Mouse (Mus musculus) hindbrain, postnatal 0 days (tissue): ENCODE results near the gene Tmem200b. TPM values are rescaled to one million over a fixed set of nuclear protein-coding genes. Genes with fewer than 3 reads are reported as not detected.

Experiments used
- ATAC-seq: fragments of 200-750 bp; cut with Nextera tagmentation; 2 replicates; pipeline ENCODE4 v1.8.0; 2017; ENCODE audit warnings: mild to moderate bottlenecking, moderate TSS enrichment, moderate library complexity
- DNase-seq: peaks from one replicate; pipeline ENCODE4 v3.0.0-alpha.2; 2015; ENCODE audit warnings: low spot score
- H3K27ac ChIP-seq: fragments of 300-500 bp; sonication (generic); 2 replicates; pipeline ENCODE4 v1.5.1; 2014; ENCODE audit warnings: mild to moderate bottlenecking
- H3K27me3 ChIP-seq: fragments of 300-500 bp; sonication (generic); 2 replicates; pipeline ENCODE4 v1.6.1; 2014; ENCODE audit warnings: low read length, mixed read lengths; ENCODE audit not compliant: insufficient read depth
- H3K36me3 ChIP-seq: fragments of 300-500 bp; sonication (generic); 2 replicates; pipeline ENCODE4 v1.6.1; 2014; ENCODE audit warnings: low read length, mixed read lengths; ENCODE audit not compliant: insufficient read depth
- H3K4me1 ChIP-seq: fragments of 300-500 bp; sonication (generic); 2 replicates; pipeline ENCODE4 v1.6.1; 2014; ENCODE audit warnings: antibody characterized with exemption, low read length, mixed read lengths; ENCODE audit not compliant: insufficient read depth
- H3K4me2 ChIP-seq: fragments of 300-500 bp; sonication (generic); 2 replicates; pipeline ENCODE4 v1.6.1; 2014; ENCODE audit warnings: low read depth, mild to moderate bottlenecking, low read length, moderate library complexity, mixed read lengths
- H3K4me3 ChIP-seq: fragments of 300-500 bp; sonication (generic); 2 replicates; pipeline ENCODE4 v1.5.1; 2014; ENCODE audit warnings: low read length
- H3K9ac ChIP-seq: fragments of 300-500 bp; sonication (generic); replicated peaks from 2 replicates; pipeline ENCODE4 v1.6.1; 2014; ENCODE audit warnings: mild to moderate bottlenecking, low read length, moderate library complexity, mixed read lengths
- H3K9me3 ChIP-seq: fragments of 300-500 bp; sonication (generic); 2 replicates; pipeline ENCODE4 v1.6.1; 2016; ENCODE audit warnings: low read length, mixed read lengths
- CTCF ChIP-seq: IDR thresholded peaks from 2 replicates; pipeline ENCODE4 v1.5.1; 2016; ENCODE audit warnings: antibody characterized with exemption, control low read depth, low read depth
- WGBS: fragments of 180-500 bp; shearing (Covaris S2); extraction: QIAGEN DNeasy Blood & Tissue Kit; methylation state at CpG from one replicate; pipeline ENCODE4 v1.1.7; 2014; 5-methylcytosine and 5-hydroxymethylcytosine counted together
- polyA plus RNA-seq: library from polyadenylated mRNA; unstranded; fragments of >200 nt; fragmentation: Nextera tagmentation; extraction: Ambion mirVana; gene quantifications from 2 replicates; pipeline ENCODE4 v1.2.1, GENCODE M21; 2015
- total RNA-seq: library from RNA; depleted of rRNA; stranded (reverse); fragments of >200 nt; gene quantifications from 2 replicates; pipeline ENCODE4 v1.2.3, GENCODE M21; 2014

The Tmem200b gene
- total and polyA plus RNA-seq, 2 experiments from 2014 or later: 0.48 to 3.2 TPM

GRCm38 (mm10) chr4:131915821-131916328 lies 5.7 kb upstream of the Tmem200b start:
- ATAC-seq (no peak), DNase-seq (no peak)
- Histone ChIP-seq H3K36me3 (no peaks in the 10 kb centered on the region), H3K9me3 (no peaks in the 10 kb centered on the region), H3K4me2 (no peak overlapping the region), H3K4me1 (peaks cover 7% of the 10 kb centered on the region), H3K27ac (no peak overlapping the region), H3K9ac (no peak overlapping the region), H3K4me3 (no peak overlapping the region), H3K27me3 (peaks cover 39% of the 10 kb centered on the region; the same call in 1 of the 2 replicates)
- WGBS: 29% methylated on average over 13 of the region's 13 CpGs
- TF ChIP-seq CTCF: no peak

- 10% methylated on average over 15 of the region's 15 CpGs for WGBS
- peak; percentile 65 for DNase-seq
- Histone ChIP-seq H3K9me3 (no peaks in the 10 kb centered on the region), H3K27ac (no peak overlapping the region), H3K4me3 (no peak overlapping the region), H3K4me1 (peaks cover 7% of the 10 kb centered on the region; the same call in 1 of the 2 replicates), H3K4me2 (no peak overlapping the region), H3K9ac (no peak overlapping the region), H3K27me3 (peaks cover 39% of the 10 kb centered on the region; the same call in 1 of the 2 replicates), H3K36me3 (no peaks in the 10 kb centered on the region)
- peak; percentile 86 for TF ChIP-seq CTCF
- peak; percentile 54; the same call in 1 of the 2 replicates for ATAC-seq
Measured at GRCm38 (mm10) chr4:131916425-131916824, 5.1 kb upstream of the Tmem200b start.

- Histone ChIP-seq H3K9ac (no peak overlapping the region), H3K4me3 (no peak overlapping the region), H3K4me1 (peaks cover 7% of the 10 kb centered on the region; the same call in 1 of the 2 replicates), H3K27ac (no peak overlapping the region), H3K9me3 (no peaks in the 10 kb centered on the region), H3K36me3 (no peaks in the 10 kb centered on the region), H3K4me2 (no peak overlapping the region), H3K27me3 (peaks cover 41% of the 10 kb centered on the region)
- ATAC-seq (no peak), DNase-seq (no peak)
- no peak for TF ChIP-seq CTCF
- WGBS: 84% methylated on average over 10 of the region's 10 CpGs
Measured at GRCm38 (mm10) chr4:131917010-131917555, 4.5 kb upstream of the Tmem200b start.

GRCm38 (mm10) chr4:131918026-131918533 lies 3.5 kb upstream of the Tmem200b start:
- ATAC-seq (no peak), DNase-seq (no peak)
- H3K9me3 ChIP-seq: no peaks in the 10 kb centered on the region
- no peak for TF ChIP-seq CTCF
- no peak overlapping the region for H3K4me2 ChIP-seq
- H3K9ac ChIP-seq: no peak overlapping the region
- peaks cover 7% of the 10 kb centered on the region; the same call in 1 of the 2 replicates for H3K4me1 ChIP-seq
- H3K27me3 ChIP-seq: peaks cover 44% of the 10 kb centered on the region
- H3K27ac ChIP-seq: no peak overlapping the region
- WGBS: 75% methylated on average over 7 of the region's 7 CpGs
- H3K36me3 ChIP-seq: peaks cover 4% of the 10 kb centered on the region; the same call in 1 of the 2 replicates
- H3K4me3 ChIP-seq: no peak overlapping the region

GRCm38 (mm10) chr4:131918711-131919500 lies 2.7 kb upstream of the Tmem200b start:
- DNase-seq (no peak), ATAC-seq (no peak)
- Histone ChIP-seq H3K9ac (no peak overlapping the region), H3K9me3 (no peaks in the 10 kb centered on the region), H3K4me2 (no peak overlapping the region), H3K36me3 (peaks cover 6% of the 10 kb centered on the region; the same call in 1 of the 2 replicates), H3K4me3 (no peak overlapping the region), H3K27ac (no peak overlapping the region), H3K4me1 (peaks cover 7% of the 10 kb centered on the region; the same call in 1 of the 2 replicates), H3K27me3 (peaks cover 48% of the 10 kb centered on the region)
- WGBS: 33% methylated on average over 15 of the region's 15 CpGs
- TF ChIP-seq CTCF: no peak

GRCm38 (mm10) chr4:131919506-131920140 lies 1.9 kb upstream of the Tmem200b start:
- peaks cover 7% of the 10 kb centered on the region; the same call in 1 of the 2 replicates for H3K4me1 ChIP-seq
- H3K4me2 ChIP-seq: no peak overlapping the region
- H3K9me3 ChIP-seq: no peaks in the 10 kb centered on the region
- TF ChIP-seq CTCF: no peak
- DNase-seq (no peak), ATAC-seq (no peak)
- peak overlapping the region; percentile 48; the same call in 1 of the 2 replicates for H3K4me3 ChIP-seq
- H3K27ac ChIP-seq: no peak overlapping the region
- H3K36me3 ChIP-seq: peaks cover 6% of the 10 kb centered on the region; the same call in 1 of the 2 replicates
- H3K27me3 ChIP-seq: peaks cover 50% of the 10 kb centered on the region
- WGBS: 38% methylated on average over 15 of the region's 15 CpGs
- H3K9ac ChIP-seq: no peak overlapping the region
